Mouse (Mus musculus) B cell, adult 62 days (primary cell): ENCODE results near the gene Zcchc4. TPM values are rescaled to one million over a fixed set of nuclear protein-coding genes. Genes with fewer than 3 reads are reported as not detected.

Experiments used
- total RNA-seq: library from RNA; stranded (reverse); gene quantifications from 4 replicates; pipeline ENCODE4 v1.2.4, GENCODE M21; 2023

Zcchc4 gene
- 14.2 to 19.4 TPM (median 16.9 TPM) in 4 replicates for total RNA-seq

GRCm38 (mm10) chr5:52775237-52775636, at the start of gene Zcchc4:
Gene Zcchc4 (plus strand): TSS chr5:52775409.

GRCm38 (mm10) chr5:52741391-52742111, 33.7 kb upstream of the Zcchc4 start, which contains the start of gene Pi4k2b:
Gene Pi4k2b (plus strand): TSS chr5:52741574.

GRCm38 (mm10) chr5:52833761-52834274, 58.6 kb downstream of the Zcchc4 start, which contains the start of gene Anapc4:
Gene Anapc4 (plus strand): TSS chr5:52834012.

Other genes with a start within 250 kb of the Zcchc4 start
- gene Lgi2, start 208.9 kb upstream of the Zcchc4 start, total RNA-seq, result not detected in 4 replicates
- 16.0 to 18.9 TPM (median 18.4 TPM) in 4 replicates for gene Sepsecs, start 105.7 kb upstream of the Zcchc4 start, total RNA-seq
- gene Pi4k2b, start 33.8 kb upstream of the Zcchc4 start, total RNA-seq, result 15.5 to 19.2 TPM (median 16.6 TPM) in 4 replicates
- 56.5 to 60.8 TPM (median 57.6 TPM) in 4 replicates for gene Anapc4, start 58.6 kb downstream of the Zcchc4 start, total RNA-seq